Mouse (Mus musculus): ENCODE data around the gene Cyfip2.

DNA sequence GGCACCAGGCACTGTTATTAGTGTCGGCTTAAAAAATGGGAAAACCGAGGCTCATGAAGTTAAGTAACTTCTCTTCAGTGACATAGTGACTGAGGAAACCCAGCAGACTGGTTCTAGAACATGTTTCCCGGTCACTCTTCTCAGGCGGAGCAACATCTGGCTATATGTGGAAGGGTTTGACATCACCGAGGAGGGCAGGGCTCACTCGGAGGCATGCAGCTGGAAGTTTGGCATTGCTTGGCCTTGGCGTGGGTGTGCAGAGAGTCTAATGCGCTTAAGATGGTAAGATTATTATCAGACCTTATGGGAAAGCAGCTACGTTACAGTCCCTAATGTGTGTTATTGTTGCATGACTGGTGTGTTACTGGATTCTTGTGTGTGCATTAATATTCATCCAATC is 140.5 kb downstream of the Cyfip2 start:
- TF ChIP-seq POLR2A (IDR thresholded peaks at IDR 0.05; ENCODE audit: extremely low read depth, insufficient read depth, low read length) (no peak), CTCF (IDR thresholded peaks at IDR 0.05; ENCODE audit: low read depth, low read length) (no peak)

Data from liver, adult 2 months (tissue).